Mouse (Mus musculus) layer of hippocampus, adult 2 months (tissue): ENCODE data around the gene Agps. TPM values are rescaled to one million over a fixed set of nuclear protein-coding genes. Genes with fewer than 3 reads are reported as not detected.

ENCODE experiments used
- DNase-seq, 2 experiments: peaks; one replicate each; pipeline ENCODE4 v3.0.0; 2022; ENCODE audit warnings: low spot score in 2 of 2
- H3K27ac ChIP-seq: fragments of 200-600 bp; 2 replicates; pipeline ENCODE4 v1.8.1; 2022
- H3K4me3 ChIP-seq: fragments of 200-600 bp; 2 replicates; pipeline ENCODE4 v1.8.1; 2022; ENCODE audit warnings: mild to moderate bottlenecking
- CTCF ChIP-seq: fragments of 200-600 bp; conservative IDR thresholded peaks from 2 replicates; pipeline ENCODE4 v1.8.1; 2022; ENCODE audit warnings: antibody characterized with exemption, mild to moderate bottlenecking, moderate library complexity
- total RNA-seq, 2 experiments: library from RNA; stranded (reverse); gene quantifications; 2 replicates each; pipeline ENCODE4 v1.2.3; 2021

Gene Agps
- total RNA-seq, 2 experiments from 2014 or later, result 37.0 to 40.2 TPM

DNA sequence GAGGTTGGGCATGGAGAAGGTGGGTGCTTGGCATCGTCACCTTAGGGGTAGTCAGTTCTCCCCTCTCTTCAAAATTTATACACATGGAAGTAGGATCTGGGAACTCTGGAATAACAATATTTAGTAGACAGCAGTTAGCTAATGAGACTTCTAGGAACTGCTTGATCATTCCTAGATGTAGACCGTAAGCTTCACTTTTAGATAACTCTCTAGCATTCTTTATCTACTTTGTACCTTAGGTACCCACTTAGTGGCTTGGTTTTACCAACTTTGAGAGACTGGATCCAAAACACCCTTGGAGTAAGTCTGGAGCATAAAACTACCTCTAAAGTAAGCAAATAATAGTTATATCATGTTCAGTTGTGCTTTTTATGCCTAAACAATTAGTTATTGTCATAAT, 20.5 kb downstream of the Agps start:
- H3K4me3 ChIP-seq, result no peak overlapping the region
- no peak for TF ChIP-seq CTCF
- DNase-seq, result no peak
- no peak overlapping the region for H3K27ac ChIP-seq

DNA sequence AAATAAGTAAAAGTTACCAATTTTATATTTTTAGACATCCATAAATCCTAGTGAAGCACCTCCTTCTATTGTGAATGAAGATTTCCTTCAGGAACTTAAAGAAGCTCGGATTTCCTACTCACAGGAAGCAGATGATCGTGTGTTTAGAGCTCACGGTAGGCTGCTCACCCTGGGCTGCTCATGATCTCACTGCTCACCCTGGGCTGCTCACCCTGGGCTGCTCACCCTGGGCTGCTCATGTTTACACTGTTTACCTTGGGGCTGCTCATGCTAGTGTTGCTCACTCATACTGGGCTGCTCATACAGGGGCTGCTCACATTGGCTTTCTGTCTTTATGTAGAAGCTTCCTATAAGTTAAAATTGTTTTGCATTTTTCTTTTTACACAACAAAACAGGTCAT, 22.2 kb downstream of the Agps start:
- no peak overlapping the region for H3K4me3 ChIP-seq
- TF ChIP-seq CTCF, result no peak
- DNase-seq, result no peak
- no peak overlapping the region for H3K27ac ChIP-seq

DNA sequence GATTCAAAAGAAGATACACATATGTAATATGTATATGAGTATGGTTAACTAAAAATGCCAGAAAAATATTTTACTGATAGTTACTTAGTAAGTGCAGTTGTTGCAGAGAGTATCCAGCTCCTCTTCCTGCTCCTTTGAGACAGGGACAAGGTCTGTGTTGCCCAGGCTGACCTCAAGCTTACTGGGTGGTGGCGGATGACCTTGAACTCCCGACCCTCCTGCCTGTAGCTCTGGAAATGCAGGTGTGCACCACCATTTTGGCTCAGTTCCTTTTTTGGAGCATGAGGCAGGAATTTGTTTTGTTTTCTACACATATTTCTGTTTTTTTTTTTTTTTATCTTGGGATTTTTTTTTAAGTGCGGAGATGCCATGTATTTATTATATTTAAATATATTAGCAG, 29.1 kb downstream of the Agps start:
- DNase-seq, result no peak
- TF ChIP-seq CTCF, result no peak
- Histone ChIP-seq H3K4me3 (no peak overlapping the region), H3K27ac (no peak overlapping the region)

DNA sequence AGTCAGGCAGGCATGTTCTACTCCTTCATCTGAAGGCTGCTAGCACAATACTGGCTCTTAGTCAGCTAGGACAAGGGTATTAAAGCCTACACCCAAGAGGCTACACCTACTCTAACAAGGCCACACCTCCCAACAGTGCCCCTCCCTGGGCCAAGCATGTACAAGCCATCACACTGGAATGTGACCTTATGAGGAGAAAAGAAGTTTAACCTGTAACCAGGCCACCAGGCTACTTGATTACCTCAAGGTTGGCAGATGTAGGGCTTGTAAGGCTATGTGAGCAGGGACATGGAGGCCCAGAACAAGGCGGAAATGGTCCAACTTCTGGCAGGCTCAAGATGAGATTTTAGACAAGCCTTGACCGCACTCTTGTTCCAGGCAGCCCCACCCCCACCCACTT, 37.6 kb downstream of the Agps start:
- Histone ChIP-seq H3K27ac (no peak overlapping the region), H3K4me3 (no peak overlapping the region)
- no peak for TF ChIP-seq CTCF
- no peak for DNase-seq

DNA sequence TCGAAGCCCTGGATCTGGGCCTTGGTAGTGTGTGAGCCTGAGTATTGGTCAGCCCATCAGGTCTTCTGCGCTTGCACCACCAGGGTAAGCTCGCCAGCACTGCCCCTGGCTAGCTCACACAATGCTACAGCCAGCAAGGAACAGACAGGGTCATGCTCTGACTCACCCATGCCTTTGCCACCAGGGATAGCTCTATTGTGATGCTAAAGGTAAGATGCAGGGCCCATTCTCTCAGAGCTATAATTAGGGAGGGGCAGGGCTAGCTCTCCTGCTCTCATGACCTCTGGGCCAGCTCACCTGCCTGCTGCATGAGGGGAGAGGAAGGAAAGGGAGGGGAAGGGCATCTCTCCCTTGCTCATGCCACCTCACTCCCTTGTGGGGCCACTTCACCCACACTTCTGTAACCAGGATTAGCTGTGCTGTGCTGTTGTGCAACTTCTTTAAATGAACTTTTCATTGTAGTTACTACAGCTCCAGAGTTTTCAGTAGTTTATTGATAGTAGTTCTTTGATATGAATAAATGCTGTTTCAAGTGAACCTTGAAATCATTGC, 42.1 kb downstream of the Agps start:
- no peak for TF ChIP-seq CTCF
- no peak for DNase-seq
- Histone ChIP-seq H3K4me3 (no peak overlapping the region), H3K27ac (no peak overlapping the region)

DNA sequence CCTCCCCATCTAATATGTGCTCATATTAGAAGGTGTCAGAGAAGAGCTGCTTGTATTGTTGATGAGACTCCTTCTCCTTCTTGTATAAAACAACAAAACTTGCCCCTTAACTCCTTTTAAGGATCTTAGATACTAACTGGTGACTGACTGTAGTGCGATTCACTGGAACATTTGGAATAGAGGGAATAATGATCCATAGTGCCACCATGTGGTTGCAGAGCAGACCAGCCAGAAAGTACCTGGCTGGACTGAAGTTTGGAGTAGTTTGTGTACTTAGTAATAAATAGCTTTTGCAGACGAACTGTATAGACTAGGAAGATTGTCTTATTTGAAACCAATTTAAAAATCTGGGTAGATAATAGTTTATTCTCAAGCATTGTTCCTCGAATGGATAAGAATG, 47.8 kb downstream of the Agps start:
- Histone ChIP-seq H3K27ac (no peak overlapping the region), H3K4me3 (no peak overlapping the region)
- DNase-seq, result peak in 1 of 2 experiments; percentile 17
- peak; percentile 86 for TF ChIP-seq CTCF

DNA sequence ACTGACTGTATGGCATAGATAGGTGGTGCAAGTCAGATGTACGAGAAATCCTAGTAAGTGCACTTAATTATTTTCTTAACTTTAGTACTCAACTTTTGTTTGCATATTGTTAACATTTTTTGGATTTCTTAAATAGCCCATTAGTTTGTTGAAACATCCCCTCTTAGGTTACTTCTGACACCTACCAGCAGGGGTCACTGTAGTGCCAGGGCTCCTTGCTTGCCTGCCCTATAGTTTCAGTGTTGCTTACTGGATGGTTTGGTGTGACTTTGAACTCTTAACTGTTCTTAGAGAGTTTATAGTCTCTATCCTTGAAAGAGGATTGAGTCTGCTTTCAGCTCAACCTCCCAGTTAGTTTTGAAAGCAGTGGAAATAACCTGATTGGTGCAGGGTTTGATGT, 51.6 kb downstream of the Agps start:
- Histone ChIP-seq H3K4me3 (no peak overlapping the region), H3K27ac (no peak overlapping the region)
- DNase-seq, result peak; percentile 35 to 78
- peak; percentile 99 for TF ChIP-seq CTCF

DNA sequence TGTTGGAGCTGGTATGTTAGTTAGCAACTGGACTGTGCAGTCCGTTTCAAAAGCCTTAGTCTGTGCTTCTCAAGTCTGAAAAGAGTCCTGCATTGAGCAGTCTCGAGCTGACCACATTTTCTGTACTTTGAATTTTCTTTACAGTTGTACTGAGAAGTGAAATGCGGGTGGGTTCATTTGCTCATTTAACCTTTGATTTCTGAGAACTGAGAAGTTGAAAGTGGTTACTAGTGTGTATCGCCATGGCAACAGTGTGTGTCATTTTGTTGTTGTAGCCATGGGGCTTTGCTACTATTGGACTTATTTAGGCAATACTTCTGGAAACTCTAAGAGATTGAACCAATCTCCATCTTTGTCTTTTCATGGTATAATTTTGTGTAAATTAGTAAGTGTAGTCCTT, 60.0 kb downstream of the Agps start:
- TF ChIP-seq CTCF, result no peak
- no peak for DNase-seq
- Histone ChIP-seq H3K4me3 (no peak overlapping the region), H3K27ac (no peak overlapping the region)

DNA sequence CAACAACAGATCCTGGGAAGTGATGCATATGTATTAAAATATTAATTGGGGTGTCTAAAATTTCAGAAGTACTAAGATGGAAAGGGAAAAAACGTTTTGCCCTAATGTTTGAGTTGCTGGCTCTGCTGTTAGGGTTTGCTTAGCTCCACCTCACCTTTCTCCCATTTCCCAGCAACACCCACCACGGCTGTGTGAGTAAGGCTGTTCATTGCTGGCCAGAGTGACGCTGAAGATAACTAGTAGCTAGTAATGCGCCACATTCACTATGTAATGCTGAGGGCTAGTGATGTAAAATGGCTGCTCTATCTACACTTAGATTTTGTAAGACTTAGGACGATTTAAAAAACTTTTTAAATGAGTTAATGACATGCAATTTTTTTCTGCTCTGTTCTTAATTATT, 63.7 kb downstream of the Agps start:
- Histone ChIP-seq H3K4me3 (no peak overlapping the region), H3K27ac (no peak overlapping the region)
- DNase-seq, result no peak
- no peak for TF ChIP-seq CTCF

DNA sequence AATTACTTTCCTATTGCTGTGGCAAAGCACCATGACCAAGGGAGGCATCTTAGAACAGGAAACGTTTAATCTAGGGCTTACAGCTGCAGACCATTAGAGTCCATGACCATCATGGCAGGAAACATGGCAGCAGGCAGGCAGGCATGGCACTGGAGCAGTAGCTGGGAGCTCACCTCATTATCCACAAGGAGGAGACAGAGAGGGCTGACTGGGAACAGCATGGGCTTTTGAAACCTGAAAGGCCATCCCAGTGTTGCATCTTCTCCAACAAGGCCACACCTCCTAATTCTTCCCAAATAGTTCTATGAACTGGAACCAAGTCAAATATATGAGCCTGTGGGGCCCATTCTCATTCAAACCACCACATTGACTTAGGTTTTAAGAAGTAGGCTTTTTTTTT, 68.3 kb downstream of the Agps start:
- no peak overlapping the region for H3K27ac ChIP-seq
- H3K4me3 ChIP-seq, result no peak overlapping the region
- no peak for TF ChIP-seq CTCF
- no peak for DNase-seq

DNA sequence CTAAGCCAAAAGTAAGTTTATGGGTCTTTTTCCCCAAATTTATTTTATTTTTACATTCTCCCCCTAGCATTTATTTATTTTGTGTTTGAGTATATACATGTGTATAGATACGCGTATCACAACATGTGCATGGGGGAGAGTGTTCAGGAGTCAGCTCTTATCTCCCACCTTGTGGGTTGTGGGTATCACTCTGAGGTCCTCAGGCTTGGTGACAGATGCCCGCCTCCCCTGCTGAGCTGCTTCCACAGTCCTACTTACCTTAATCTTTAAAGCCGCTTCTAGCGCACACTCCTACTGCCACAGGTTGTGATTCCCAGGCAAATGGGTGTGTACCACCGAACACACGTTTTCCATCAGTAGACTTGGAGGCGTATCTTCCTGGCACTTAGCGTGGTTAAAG, 69.9 kb downstream of the Agps start:
- Histone ChIP-seq H3K4me3 (no peak overlapping the region), H3K27ac (no peak overlapping the region)
- no peak for TF ChIP-seq CTCF
- no peak for DNase-seq

DNA sequence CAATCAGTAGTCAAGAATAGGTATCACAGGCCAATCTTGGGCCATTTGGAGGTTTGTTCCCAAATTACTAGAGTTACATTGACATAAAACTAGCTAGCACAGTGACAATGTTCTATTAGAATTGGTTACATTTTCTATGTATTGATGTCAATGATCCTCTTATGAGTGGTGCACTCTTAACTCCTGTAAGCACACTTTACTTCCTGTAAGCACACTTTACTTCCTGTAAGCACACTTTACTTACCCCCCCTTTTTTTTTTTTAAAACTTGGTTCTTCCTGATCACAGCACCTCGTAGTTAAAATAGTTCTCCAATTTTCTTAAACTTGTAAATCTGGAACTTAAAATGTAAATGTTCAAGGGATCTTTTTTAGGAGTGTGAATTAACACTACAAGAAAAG, 75.2 kb downstream of the Agps start:
- Histone ChIP-seq H3K4me3 (no peak overlapping the region), H3K27ac (no peak overlapping the region)
- no peak for TF ChIP-seq CTCF
- no peak for DNase-seq

DNA sequence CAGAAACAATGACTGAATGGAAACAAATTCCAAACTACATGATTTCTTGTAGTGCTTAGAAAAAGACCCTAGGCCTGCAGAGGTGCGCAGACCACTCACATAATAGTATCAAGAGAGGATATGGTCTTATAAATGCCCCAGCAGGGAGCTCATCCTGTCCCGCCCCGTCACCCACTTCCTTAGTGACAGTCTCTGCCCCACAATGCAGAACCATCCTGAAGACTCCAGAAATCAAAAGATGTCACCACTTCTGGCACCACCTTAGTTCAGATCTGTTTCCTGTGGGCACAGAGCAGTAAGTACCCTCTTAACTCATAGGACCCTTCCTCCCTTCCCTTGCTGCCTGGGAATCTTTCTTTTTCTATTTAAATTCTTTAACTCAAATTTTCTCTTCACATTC, 83.1 kb downstream of the Agps start:
- no peak for DNase-seq
- no peak for TF ChIP-seq CTCF

DNA sequence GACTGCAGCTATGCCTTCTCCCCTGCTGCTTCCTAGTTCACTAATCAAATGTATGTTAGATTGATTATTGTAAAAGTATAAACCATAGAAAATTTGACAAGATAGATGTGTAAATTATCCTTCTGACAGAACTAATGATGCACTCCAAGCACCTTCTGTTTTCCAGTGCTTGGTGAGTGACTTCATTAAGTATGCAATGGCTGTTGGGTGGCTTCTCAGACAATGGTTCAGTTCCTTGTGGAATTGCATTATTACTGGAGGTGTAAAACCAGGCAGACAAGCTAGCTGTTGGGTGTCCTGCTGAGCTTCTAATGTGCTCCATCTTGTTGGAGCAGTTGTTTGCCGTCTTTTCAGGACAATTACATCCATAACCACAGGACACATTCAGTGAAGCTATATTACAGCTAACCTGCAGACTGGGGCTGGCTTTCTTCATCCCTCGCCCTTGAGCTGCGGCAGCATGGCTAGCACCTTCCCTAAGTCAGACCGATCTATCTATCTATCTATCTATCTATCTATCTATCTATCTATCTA, 91.9 kb downstream of the Agps start:
- H3K4me3 ChIP-seq, result no peak overlapping the region
- no peak for DNase-seq
- H3K27ac ChIP-seq, result no peak overlapping the region
- no peak for TF ChIP-seq CTCF

More for the DNA sequence above, 83.1 kb downstream of the Agps start:
- H3K4me3 ChIP-seq, result no peak overlapping the region
- H3K27ac ChIP-seq, result no peak overlapping the region

DNA sequence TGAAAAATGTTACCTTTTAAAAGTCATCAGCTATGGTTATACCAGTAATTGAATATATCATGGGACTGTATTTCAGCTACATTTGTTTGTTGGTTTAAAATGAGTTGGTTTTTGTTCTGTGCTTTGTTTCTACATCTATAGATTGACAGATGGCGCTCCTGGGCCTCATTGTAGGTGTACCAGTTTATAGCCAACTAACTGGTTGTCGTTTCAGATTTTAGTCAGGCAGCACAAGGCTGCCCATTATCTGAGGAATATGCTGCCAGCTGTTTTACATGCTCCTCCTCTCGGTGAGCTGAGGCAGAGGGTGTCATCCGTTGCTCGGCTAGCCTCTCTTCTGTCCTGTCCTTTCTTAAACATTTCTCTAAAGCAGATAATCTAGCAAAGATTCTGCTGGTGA, 94.1 kb downstream of the Agps start:
- no peak for TF ChIP-seq CTCF
- Histone ChIP-seq H3K27ac (no peak overlapping the region), H3K4me3 (no peak overlapping the region)
- DNase-seq, result no peak
